Mouse (Mus musculus): Measurements from ENCODE around the gene Snx5.

DNA sequence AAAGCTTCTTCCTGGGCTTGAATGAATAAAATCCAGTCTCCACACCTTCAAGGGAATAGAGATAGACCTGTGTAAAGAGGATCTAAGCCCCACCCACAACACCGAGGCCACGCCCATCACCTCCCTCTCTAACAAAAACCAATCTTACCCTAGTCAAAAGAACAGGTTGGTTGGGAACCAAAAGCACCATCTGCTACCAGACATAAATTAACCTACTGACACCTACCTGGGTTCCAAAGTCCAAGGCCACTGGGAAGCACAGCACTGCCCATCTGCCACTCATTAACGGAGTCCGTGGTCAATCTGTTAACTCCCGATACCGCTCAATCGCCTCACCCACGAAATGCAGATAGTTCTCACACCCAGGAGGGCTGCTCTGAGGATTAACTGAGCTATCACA lies 37.9 kb upstream of the Snx5 start:
- no peak for TF ChIP-seq CTCF (IDR thresholded peaks at IDR 0.05; ENCODE audit: low read depth)
- TF ChIP-seq EP300 (IDR thresholded peaks at IDR 0.05; ENCODE audit: low read depth) = no peak
